Mouse (Mus musculus) urinary bladder, postnatal 4 days (tissue): ENCODE measurements around the gene Cdkn2aip.

Source experiments
- DNase-seq, 2 experiments: peaks; one replicate each; pipeline ENCODE4 v3.0.0; 2021 to 2022; ENCODE audit warnings: low spot score in 2 of 2

Gene Cdkn2aip

GRCm38 (mm10) chr8:47695431-47696105 is 18.2 kb downstream of the Cdkn2aip start:
- no peak for DNase-seq

DNA sequence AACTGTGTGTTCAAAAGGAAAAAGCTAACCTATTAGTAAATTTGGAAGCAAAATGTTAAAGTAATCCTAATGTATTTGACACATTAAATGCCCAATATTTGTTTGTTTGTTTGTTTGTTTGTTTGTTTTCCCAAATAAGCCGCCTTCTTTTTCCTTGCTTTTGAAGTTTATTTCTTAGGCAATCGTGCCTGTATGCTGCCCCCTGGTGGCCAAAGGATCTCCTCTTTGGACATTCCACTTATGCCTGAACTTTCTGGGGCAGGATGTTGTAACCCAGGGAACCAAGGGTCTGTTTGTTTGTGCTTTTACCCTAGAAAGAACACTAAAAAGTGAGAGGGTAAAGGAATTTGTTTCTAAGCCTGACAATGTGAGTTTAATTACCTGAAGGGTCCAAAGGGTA is 20.6 kb downstream of the Cdkn2aip start:
- DNase-seq, result peak; percentile 42 to 87

DNA sequence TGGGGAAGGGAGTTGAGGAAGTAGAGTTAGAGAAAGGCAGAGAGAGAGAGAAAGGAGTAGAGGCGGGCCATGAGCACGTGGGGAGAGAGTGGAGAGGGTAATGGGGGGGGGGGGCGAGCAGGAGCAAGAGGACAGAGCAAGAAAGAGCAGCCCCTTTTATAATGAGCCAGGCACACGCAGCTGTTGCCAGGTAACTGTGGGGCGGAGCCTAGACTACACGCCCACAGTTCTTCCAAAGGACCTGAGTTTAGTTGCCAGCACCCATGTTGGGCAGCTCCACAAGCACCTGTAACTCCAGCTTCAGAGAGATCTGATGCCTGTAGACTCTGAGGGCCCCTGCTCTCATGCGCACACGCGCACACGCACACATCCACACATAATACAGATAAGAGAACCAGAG is 21.9 kb downstream of the Cdkn2aip start:
- DNase-seq, result no peak

- no peak for DNase-seq
Observed at GRCm38 (mm10) chr8:47691303-47691702, 22.4 kb downstream of the Cdkn2aip start.

DNA sequence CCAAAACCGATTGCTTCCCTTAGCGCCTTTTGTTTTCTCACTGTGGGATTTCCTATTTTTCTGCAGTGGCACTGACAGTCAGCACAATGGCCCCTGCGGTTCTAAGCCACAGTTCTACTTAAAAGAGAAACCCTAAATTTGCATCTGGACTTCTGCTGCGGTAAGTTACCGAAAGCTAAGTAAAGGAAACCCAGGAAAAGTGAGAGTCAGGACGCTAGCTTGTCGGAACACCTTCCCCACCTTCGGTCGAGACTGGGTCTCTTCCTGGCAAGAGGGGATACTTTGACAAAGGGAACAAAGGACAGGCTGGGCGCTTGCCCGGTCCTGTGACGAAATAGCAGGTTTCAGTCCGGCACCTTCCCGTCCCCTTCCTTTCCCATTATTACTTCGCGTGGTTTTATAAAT is 23.1 kb downstream of the Cdkn2aip start:
- no peak for DNase-seq

DNA sequence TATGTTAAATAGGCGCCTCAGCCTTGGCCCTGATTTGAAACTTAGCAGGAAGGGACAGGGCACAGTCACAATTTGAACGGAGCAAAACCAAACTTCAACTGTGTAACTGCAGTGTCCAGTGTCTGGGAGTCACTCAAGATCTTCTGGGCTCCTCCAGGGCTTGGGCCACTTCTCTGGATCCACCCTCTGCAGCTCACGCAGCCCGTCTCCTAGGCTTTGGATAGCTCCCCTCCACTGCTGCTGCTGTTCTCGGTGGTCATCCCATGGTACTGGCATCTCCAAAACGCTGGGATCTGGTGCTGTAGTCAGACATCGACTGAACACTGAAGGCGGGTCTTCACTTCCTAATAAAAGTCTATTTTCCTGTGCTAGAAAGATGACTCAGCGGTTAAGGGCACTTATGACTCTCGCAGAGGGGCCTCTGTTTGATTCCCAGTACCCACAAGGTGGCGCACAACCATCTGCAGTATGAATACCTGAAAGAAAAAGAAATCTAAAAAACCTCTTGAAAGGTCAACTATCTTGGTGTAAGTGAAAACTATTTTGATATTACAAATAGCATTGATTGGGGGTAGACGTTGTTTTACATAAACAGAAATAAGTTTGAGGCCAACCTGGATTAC is 23.9 kb downstream of the Cdkn2aip start:
- DNase-seq, result no peak

DNA sequence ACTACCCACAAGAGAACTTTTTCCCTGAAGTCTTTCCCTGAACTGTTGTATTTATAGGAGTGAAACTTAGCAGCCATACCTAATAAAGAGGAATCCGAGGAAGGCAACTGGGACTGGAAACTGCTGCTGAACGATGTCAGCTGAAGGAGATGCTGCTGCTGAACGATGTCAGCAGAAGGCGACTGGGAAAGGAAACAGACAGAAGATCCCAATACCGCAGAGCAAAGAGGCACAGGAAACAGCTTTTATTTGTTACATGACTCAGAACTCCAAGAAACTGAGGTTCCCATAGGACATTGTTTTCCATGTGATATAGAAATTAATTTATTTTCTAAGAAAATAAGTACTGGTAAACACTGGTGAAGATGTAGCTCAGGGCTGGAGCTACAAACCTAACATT is 29.3 kb downstream of the Cdkn2aip start:
- DNase-seq, result no peak

- no peak for DNase-seq
Observed at GRCm38 (mm10) chr8:47683994-47684393, 29.7 kb downstream of the Cdkn2aip start.

- DNase-seq, result no peak
Observed at GRCm38 (mm10) chr8:47680306-47680705, 33.4 kb downstream of the Cdkn2aip start.

DNA sequence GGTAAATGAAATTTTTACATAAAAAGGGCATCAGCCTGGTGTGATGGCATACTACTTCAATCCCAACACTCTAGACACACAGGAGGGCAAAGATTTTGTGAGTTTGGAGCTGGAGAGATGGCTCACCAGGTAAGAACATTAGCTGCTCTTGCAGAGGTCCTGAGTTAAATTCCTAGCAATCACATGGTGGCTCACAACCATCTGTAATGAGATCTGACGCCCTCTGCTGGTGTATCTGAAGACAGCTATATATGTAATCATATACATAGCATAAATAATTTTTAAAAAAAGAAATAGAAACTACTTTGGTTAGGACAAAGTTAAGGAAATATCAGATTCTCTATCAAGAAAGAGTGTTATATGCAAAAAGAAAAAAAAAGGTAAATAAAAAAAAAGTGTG is 34.1 kb downstream of the Cdkn2aip start:
- DNase-seq, result no peak

GRCm38 (mm10) chr8:47676631-47677030 is 37.1 kb downstream of the Cdkn2aip start:
- no peak for DNase-seq

- DNase-seq, result no peak
Observed at GRCm38 (mm10) chr8:47676224-47676623, 37.5 kb downstream of the Cdkn2aip start.

DNA sequence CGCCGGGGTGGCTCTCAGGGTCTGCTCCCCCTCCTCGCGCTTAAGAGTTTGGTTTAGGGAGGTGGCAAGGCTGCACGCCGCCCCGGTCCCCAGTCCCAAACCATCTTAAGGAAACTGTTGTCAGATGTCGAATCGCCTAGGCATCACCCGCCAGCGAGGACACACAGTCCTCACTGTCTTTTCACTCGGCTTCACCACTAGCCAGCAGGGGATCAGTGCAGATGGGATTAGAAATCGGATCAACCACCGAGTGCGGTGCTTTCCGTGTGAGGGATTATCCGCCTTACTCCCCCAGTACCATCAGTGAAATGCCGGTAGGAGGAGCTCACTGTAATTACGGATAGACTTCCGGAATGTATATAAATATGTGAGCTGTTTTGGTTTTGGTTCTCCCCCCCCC is 37.9 kb downstream of the Cdkn2aip start:
- DNase-seq, result no peak

DNA sequence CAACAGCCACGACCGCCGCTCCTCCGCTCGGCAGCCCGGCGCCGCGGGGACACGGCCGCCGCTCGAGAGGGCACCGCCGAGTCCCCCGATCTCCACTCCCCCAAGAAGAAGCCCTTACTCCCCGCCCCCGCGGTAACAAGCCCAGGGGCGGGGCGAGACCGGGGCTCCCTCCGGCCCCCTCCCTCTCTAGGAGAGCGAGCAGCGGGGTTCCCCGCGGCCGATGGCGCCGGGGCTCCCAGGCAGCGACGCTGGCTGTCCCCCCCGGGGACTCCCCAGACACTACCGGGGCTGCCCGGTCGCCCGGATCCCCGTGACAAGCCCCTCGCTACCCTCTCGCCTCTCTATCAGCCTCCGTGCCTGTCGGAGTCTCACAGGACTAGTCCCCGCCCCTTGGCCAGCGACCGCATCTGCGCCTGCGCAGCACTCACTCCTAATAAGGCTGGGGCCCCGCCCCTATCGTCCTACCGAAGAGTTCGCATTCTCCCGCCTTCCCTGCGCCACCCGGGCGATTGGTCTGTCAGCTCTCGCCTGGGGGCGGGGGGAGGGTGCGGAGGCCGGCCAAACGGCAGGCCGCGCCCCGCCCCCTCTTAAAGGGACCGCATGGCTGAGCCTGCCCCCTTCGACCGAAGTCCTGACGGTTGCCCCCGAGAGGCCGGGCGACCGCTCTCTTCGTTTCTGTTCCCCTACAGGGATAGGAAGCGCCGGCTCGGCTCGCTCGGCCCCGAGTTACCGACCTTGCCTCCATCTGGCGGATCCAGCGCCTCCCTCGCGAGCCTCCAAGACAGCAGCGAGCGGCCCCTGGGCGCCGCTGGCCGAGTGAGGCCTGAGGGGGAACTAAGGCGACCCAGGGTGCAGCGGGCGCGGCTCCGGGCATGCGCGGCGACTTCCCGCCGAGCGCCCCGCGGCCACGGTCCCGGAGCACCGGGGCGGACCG is 38.7 kb downstream of the Cdkn2aip start, which contains the start of gene Ing2:
Gene Ing2, minus strand, starts transcription at position 780 of the 934 bp plus-strand sequence.
- DNase-seq, result peak; percentile 100

- peak in 1 of 2 experiments; percentile 59 for DNase-seq
Observed at GRCm38 (mm10) chr8:47674140-47674776, 39.5 kb downstream of the Cdkn2aip start.

DNA sequence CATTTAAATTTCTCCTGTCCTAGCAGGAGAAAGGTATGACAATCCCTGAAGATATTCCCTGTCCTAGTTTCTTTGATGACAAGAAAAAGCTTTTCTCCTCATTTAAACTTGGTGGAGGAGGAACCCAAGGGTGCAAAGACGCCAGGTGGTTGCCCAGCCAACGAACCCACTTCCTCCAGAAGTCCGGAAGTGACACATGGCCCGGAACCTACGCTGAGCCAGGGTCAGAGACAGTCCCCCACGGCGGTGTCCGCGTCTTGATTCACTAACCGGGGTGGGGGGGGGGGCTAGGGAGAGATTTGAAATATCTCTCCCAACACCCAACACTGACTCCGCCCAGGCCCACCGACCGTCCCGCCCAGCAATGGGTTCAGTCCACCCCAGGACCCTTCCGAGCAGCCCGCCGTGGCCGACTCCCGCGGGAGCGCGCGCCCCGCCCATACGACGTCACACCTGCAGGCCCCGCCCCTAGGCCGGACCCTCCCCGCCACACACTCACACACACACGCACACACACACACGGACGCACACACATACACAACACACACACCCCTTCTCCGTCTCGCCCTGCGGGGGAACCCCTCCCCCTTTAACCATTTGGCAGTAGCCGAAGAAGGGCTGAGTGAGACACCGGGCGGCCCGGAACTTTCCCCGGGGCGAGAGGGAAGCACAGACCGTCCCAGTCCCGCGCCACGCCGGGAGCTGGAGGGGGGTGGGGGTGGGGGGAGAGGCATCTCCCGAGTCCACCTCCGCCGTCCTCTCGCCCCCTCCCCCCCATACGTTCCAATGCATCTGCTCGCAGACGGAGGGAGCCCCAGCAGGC is 40.2 kb downstream of the Cdkn2aip start:
- peak; percentile 90 to 96 for DNase-seq

- DNase-seq, result no peak
Observed at GRCm38 (mm10) chr8:47664231-47664785, 49.4 kb downstream of the Cdkn2aip start.

GRCm38 (mm10) chr8:47663201-47663600 is 50.5 kb downstream of the Cdkn2aip start:
- no peak for DNase-seq

DNA sequence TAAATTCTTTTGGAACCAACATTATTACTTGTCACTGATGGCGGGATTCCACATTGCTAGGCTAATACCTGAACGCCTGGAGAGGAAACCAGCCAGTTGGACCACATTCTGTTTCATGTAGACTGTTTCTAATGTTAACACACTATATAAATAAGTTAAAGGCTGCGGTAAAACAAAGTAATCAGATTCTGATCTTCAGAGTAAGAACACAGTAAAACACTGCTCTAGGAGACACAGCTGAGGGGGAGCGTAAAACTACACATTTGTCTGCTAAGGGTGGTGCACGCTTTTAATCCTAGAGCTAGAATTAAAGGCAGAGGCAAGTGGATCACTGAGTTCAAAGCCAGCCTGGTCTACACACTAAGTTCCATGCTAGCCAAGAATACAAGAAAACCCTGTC is 51.0 kb downstream of the Cdkn2aip start:
- no peak for DNase-seq

GRCm38 (mm10) chr8:47660394-47660793 is 53.3 kb downstream of the Cdkn2aip start:
- DNase-seq, result no peak

DNA sequence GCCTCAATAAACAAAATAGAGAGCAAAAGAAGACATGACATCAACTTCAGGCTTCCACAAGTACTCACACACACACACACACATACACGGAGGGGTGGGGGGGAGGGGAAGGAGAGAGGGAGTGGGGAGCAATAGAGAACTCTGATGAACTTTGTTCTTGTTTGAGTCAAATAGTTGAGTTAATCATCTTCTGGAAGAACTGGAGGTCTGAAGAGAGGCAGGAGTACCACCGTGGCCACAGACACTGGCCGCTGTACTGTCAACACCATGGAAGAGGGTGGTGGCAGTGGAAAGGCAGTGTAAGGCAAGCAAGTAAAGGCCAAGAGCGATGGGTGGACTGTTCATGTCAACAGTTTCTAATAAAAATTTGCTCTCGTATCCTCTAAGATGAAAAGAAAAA is 54.3 kb downstream of the Cdkn2aip start:
- DNase-seq, result no peak
